Mouse (Mus musculus) ES-E14 (cell line): ENCODE results near the gene Tgif2. TPM values are rescaled to one million over a fixed set of nuclear protein-coding genes. Genes with fewer than 3 reads are reported as not detected.
A peak's percentile ranks its signal among the peaks of the same experiment; 100 is the strongest.

ENCODE experiments used
- DNase-seq: peaks from one replicate; pipeline ENCODE4 v3.0.0-alpha.2; 2013; ENCODE audit warnings: low read depth, low spot score
- H3K27ac ChIP-seq: 2 replicates; pipeline ENCODE4 v1.5.1; 2012; ENCODE audit warnings: low read depth, mild to moderate bottlenecking, low read length, moderate library complexity, mixed read lengths; ENCODE audit not compliant: poor library complexity, insufficient read depth, severe bottlenecking
- H3K36me3 ChIP-seq: 2 replicates; pipeline ENCODE4 v1.6.1; 2012; ENCODE audit warnings: mild to moderate bottlenecking, low read length, moderate library complexity, mixed read lengths; ENCODE audit not compliant: control insufficient read depth, poor library complexity, insufficient read depth, severe bottlenecking
- H3K4me1 ChIP-seq, 2 experiments: fragments of 150-350 bp in 1 of 2; sonication (generic) in 1 of 2; 2 replicates each; pipeline ENCODE4 v1.6.1; 2012; ENCODE audit warnings: low read length in 2 of 2, mild to moderate bottlenecking in 1 of 2, mixed read lengths in 1 of 2; ENCODE audit not compliant: control insufficient read depth in 2 of 2, insufficient read depth in 2 of 2, poor library complexity in 1 of 2
- H3K4me3 ChIP-seq, 2 experiments: fragments of 150-350 bp in 1 of 2; sonication (generic) in 1 of 2; 2 replicates each; pipeline ENCODE4 v1.5.1; 2012; ENCODE audit warnings: low read length in 2 of 2, low read depth in 1 of 2, mild to moderate bottlenecking in 1 of 2, mixed read lengths in 1 of 2; ENCODE audit not compliant: insufficient read depth in 1 of 2, poor library complexity in 1 of 2, severe bottlenecking in 1 of 2
- H3K9ac ChIP-seq: 2 replicates; pipeline ENCODE4 v1.6.1; 2012; ENCODE audit warnings: low read depth, mild to moderate bottlenecking, low read length, mixed read lengths; ENCODE audit not compliant: poor library complexity, insufficient read depth, severe bottlenecking
- H3K9me3 ChIP-seq: fragments of 150-350 bp; sonication (generic); 2 replicates; pipeline ENCODE4 v1.6.1; 2012; ENCODE audit warnings: low read depth, mild to moderate bottlenecking, low read length; ENCODE audit not compliant: control insufficient read depth, insufficient read depth
- CHD2 ChIP-seq: IDR thresholded peaks from 2 replicates; pipeline ENCODE4 v1.6.1; 2014; ENCODE audit warnings: mild to moderate bottlenecking, low read depth, low read length, inconsistent platforms
- HCFC1 ChIP-seq: IDR thresholded peaks from 2 replicates; pipeline ENCODE4 v1.6.1; 2012; ENCODE audit warnings: low read length, inconsistent platforms, borderline replicate concordance; ENCODE audit not compliant: insufficient read depth
- MAFK ChIP-seq: IDR thresholded peaks from 2 replicates; pipeline ENCODE4 v1.6.1; 2014; ENCODE audit warnings: mild to moderate bottlenecking, low read depth, low read length, inconsistent platforms; ENCODE audit not compliant: insufficient read depth
- ZC3H11A ChIP-seq: IDR thresholded peaks from 2 replicates; pipeline ENCODE4 v1.6.1; 2012; ENCODE audit warnings: low read depth, mild to moderate bottlenecking, inconsistent platforms, low read length, borderline replicate concordance
- ZNF384 ChIP-seq: IDR thresholded peaks from 2 replicates; pipeline ENCODE4 v1.6.1; 2012; ENCODE audit warnings: low read depth, low read length, inconsistent platforms
- in situ Hi-C, 2 experiments: fragments of 600-800 bp; cut with MboI; formaldehyde crosslinking; loops; one replicate each; pipeline ENCODE4 v1.15.1; 2025; ENCODE audit warnings: low sequenced_read_pairs in 2 of 2, inconsistent platforms in 1 of 2; ENCODE audit not compliant: unreplicated experiment in 2 of 2
- total RNA-seq: library from RNA; depleted of rRNA; stranded (reverse); fragments of 300-350 nt; gene quantifications from 2 replicates; pipeline ENCODE4 v1.2.3, GENCODE M21; 2012

Gene Tgif2
- total RNA-seq, 1 experiment = 32.2 TPM

DNA sequence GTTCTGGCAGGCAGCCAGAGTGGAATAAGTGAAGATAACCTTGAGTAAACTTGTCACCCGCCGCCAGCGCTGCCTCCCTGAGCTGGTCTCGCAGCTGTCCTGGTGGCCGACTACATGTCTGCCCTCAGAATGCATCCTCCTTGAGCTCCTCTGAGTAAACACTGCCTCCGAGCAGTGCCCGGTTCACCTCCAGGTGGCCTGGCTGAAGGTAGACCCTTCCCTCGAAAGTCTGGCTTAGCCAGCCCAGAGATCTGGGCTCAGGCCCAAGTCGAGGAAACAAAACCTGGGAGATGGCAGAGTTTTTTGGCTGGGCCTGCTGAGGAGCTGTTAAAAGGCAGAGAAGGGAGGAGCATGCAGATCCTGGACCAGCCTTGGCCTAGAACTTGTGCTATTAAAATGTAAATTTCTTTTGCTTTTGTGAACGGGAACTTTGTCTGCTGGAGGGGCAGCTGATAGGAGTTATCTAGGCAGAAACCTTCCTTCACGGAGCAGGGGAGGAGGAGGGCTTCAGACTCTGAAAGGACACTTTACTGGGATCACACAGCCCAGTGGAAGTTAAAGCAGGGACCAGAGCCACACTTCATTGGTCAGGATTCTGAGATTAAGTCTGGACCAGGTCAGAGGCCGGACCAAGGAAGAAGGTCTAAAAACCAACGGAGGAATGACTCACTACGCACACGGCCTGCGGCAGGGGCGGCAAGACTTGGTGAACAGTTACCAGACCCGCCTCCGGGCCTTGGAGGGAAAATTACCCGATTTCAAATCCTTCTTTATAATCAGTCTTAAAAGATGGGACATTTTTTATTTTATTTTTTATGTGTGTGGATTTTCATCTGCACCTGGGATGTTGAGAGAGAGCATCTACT lies 2.3 kb downstream of the Tgif2 start:
- Histone ChIP-seq H3K27ac (peak overlapping the region; percentile 77), H3K4me1 (peaks cover 6 to 25% of the 10 kb centered on the region in 2 experiments; a peak in 3 of 4 replicates), H3K4me3 (peak overlapping the region; percentile 93 to 98), H3K9me3 (no peaks in the 10 kb centered on the region), H3K9ac (peak overlapping the region; percentile 90), H3K36me3 (peaks cover 30% of the 10 kb centered on the region)
- peak; percentile 65 for DNase-seq
- TF ChIP-seq MAFK = no peak
- TF ChIP-seq CHD2 = no peak
- in situ Hi-C loops = no loop called here

DNA sequence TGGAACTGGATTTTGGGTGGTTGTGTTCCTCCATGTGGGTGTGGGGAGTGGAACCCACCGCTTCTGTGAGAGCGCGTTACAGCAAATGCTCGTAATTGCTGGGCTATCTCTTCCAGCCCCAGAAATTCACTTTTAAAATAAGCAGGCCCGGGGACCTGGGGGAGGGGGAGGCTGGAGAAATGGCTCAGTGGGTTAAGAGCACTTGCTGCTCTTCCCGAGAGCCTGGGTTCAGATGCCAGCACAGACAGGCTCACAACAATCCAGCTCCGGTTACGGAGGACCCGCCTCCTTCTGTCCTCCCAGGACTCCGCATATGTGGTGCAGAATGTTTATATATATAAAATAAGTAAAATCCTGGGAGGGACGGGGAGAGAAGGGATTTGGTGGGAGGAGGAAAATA lies 2.9 kb downstream of the Tgif2 start:
- no peak for TF ChIP-seq MAFK
- TF ChIP-seq ZNF384 = no peak
- TF ChIP-seq ZC3H11A = no peak
- no peaks in the 10 kb centered on the region for H3K9me3 ChIP-seq
- DNase-seq = no peak
- peak overlapping the region; percentile 93 to 98 for H3K4me3 ChIP-seq
- H3K9ac ChIP-seq = peak overlapping the region; percentile 69
- H3K4me1 ChIP-seq = peaks cover 6 to 27% of the 10 kb centered on the region in 2 experiments; a peak in 3 of 4 replicates
- H3K36me3 ChIP-seq = peaks cover 30% of the 10 kb centered on the region
- peak overlapping the region; percentile 77; the same call in 1 of the 2 replicates for H3K27ac ChIP-seq
- in situ Hi-C loops = no loop called here

DNA sequence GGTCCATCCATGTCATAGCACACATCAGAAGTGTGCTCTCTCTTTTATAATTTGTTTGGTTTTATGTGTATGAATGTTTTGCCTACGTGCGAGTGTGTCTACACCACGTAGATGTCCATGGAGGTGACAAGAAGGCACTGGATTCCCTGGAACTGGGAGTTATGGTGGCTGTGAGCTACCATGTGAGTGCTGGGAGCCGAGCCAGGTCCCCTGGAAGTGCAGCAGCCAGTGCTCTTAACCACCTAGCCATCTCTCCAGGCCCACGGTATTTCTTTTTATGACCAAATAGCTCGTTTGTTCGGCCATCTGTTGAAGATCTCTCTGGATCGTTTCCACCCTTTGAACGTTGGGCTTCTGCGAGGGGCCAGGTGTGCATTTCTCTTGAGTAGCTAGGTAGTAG lies 3.5 kb downstream of the Tgif2 start:
- in situ Hi-C loops = no loop called here
- no peak for DNase-seq
- Histone ChIP-seq H3K4me1 (peaks cover 6 to 31% of the 10 kb centered on the region in 2 experiments; a peak in 3 of 4 replicates), H3K36me3 (peaks cover 36% of the 10 kb centered on the region), H3K9me3 (no peaks in the 10 kb centered on the region), H3K9ac (peak overlapping the region; percentile 66; the same call in 1 of the 2 replicates), H3K27ac (no peak overlapping the region), H3K4me3 (peak overlapping the region; percentile 39 to 93; a peak in 3 of 4 replicates)
- TF ChIP-seq CHD2 = no peak
- no peak for TF ChIP-seq ZNF384
- TF ChIP-seq ZC3H11A = no peak

DNA sequence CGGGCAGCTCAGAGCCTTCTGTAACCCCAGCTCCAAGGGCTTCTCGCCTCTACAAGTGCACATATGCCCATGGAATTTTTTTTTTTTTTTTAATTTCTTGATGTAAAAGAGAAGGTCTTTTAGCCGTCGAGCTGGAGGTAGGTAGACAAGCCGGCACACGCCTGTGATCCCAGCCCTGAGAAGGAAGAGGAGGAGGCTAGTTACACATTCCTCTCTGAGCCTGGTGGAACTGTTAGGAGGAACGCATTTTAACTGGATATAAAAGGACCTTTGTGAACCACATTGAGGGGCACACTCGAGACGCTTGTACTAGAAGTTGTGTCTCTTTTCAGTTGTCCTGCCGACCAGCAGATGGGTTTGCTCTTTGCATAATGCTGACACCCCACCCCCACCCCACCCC lies 4.9 kb downstream of the Tgif2 start:
- in situ Hi-C loops = no loop called here
- H3K27ac ChIP-seq = no peak overlapping the region
- no peaks in the 10 kb centered on the region for H3K9me3 ChIP-seq
- TF ChIP-seq ZNF384 (no peak), HCFC1 (no peak)
- H3K4me3 ChIP-seq = no peak overlapping the region
- H3K36me3 ChIP-seq = peaks cover 44% of the 10 kb centered on the region
- H3K4me1 ChIP-seq = peaks cover 6 to 36% of the 10 kb centered on the region in 2 experiments; a peak in 2 of 4 replicates
- DNase-seq = no peak
- H3K9ac ChIP-seq = peak overlapping the region; percentile 37; the same call in 1 of the 2 replicates

DNA sequence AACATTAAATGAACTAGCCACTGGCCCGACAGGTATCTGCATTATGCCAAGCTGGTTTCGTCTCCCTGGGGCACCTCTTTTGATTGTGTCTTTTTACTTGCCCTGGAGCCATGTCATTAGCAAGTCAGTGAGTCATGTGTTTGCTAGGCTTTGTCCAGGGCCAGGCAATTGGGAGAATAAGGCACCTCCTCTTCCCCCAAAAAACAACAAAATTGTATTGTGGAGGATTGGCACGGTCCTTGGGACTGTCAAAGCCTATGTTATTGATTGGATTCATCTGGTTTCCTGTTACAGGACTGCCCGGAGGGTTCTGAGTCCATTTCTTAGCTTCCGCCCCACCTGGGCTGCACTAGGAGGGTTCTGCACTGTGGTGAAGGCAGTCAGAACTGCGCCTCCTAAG lies 7.8 kb downstream of the Tgif2 start:
- in situ Hi-C loops = no loop called here
- peaks cover 64% of the 10 kb centered on the region for H3K36me3 ChIP-seq
- DNase-seq = no peak
- H3K4me3 ChIP-seq = no peak overlapping the region
- no peaks in the 10 kb centered on the region for H3K9me3 ChIP-seq
- no peak for TF ChIP-seq MAFK
- no peak for TF ChIP-seq CHD2
- no peak for TF ChIP-seq HCFC1
- no peak for TF ChIP-seq ZC3H11A
- TF ChIP-seq ZNF384 = no peak
- no peak overlapping the region for H3K27ac ChIP-seq
- peaks cover 6 to 38% of the 10 kb centered on the region in 2 experiments; a peak in 2 of 4 replicates for H3K4me1 ChIP-seq
- H3K9ac ChIP-seq = no peak overlapping the region
